Mouse (Mus musculus) MEL (cell line): ENCODE results near the gene Gm20509. TPM values are rescaled to one million over a fixed set of nuclear protein-coding genes. Genes with fewer than 3 reads are reported as not detected.
A peak's percentile ranks its signal among the peaks of the same experiment; 100 is the strongest.
"Not testable (repeated sequence)": the region's sequence is repeated elsewhere in the genome, so short reads cannot be mapped to it uniquely, and the experiment has no call there.

ENCODE experiments used
- DNase-seq: peaks from one replicate; pipeline ENCODE4 v3.0.0; 2011; ENCODE audit warnings: low read depth, low spot score
- H3K27ac ChIP-seq: 2 replicates; pipeline ENCODE4 v1.5.1; 2012; ENCODE audit warnings: low read depth, mild to moderate bottlenecking, control low read depth, low read length, moderate library complexity; ENCODE audit not compliant: control insufficient read depth
- H3K27me3 ChIP-seq, 2 experiments: fragments of 150-350 bp in 1 of 2; sonication (generic) in 1 of 2; 2 replicates each; pipeline ENCODE4 v1.6.1; 2012; ENCODE audit warnings: low read length in 2 of 2, mild to moderate bottlenecking in 2 of 2, improper control_type of control experiment in 1 of 2, moderate library complexity in 1 of 2; ENCODE audit not compliant: insufficient read depth in 2 of 2, control insufficient read depth in 1 of 2
- H3K36me3 ChIP-seq, 2 experiments: 2 replicates each; pipeline ENCODE4 v1.6.1; 2012 to 2014; ENCODE audit warnings: low read length in 2 of 2, improper control_type of control experiment in 1 of 2, inconsistent platforms in 1 of 2, mild to moderate bottlenecking in 1 of 2; ENCODE audit not compliant: insufficient read depth in 2 of 2, control insufficient read depth in 1 of 2
- H3K4me1 ChIP-seq, 2 experiments: fragments of 150-350 bp in 1 of 2; sonication (generic) in 1 of 2; 2 replicates each; pipeline ENCODE4 v1.6.1; 2012; ENCODE audit warnings: low read length in 2 of 2, improper control_type of control experiment in 1 of 2, mild to moderate bottlenecking in 1 of 2; ENCODE audit not compliant: insufficient read depth in 2 of 2, control insufficient read depth in 1 of 2
- H3K4me3 ChIP-seq, 2 experiments: fragments of 150-350 bp in 1 of 2; sonication (generic) in 1 of 2; 2 replicates each; pipeline ENCODE4 v1.5.1; 2012; ENCODE audit warnings: low read depth in 2 of 2, low read length in 2 of 2, mild to moderate bottlenecking in 2 of 2, moderate library complexity in 2 of 2, control low read depth in 1 of 2, improper control_type of control experiment in 1 of 2; ENCODE audit not compliant: control insufficient read depth in 1 of 2, insufficient read depth in 1 of 2
- H3K79me2 ChIP-seq: 2 replicates; pipeline ENCODE4 v1.6.1; 2012; ENCODE audit warnings: mild to moderate bottlenecking, low read length, moderate library complexity; ENCODE audit not compliant: control insufficient read depth, poor library complexity, insufficient read depth
- H3K9ac ChIP-seq: 2 replicates; pipeline ENCODE4 v1.6.1; 2012; ENCODE audit warnings: low read depth, mild to moderate bottlenecking, control low read depth, low read length, moderate library complexity; ENCODE audit not compliant: control insufficient read depth, poor library complexity, severe bottlenecking
- H3K9me3 ChIP-seq: fragments of 150-350 bp; sonication (generic); replicated peaks from 2 replicates; pipeline ENCODE4 v1.6.1; 2012; ENCODE audit warnings: mild to moderate bottlenecking, low read length, improper control_type of control experiment, moderate library complexity; ENCODE audit not compliant: insufficient read depth
- BHLHE40 ChIP-seq: IDR thresholded peaks from 2 replicates; pipeline ENCODE4 v1.6.1; 2012; ENCODE audit warnings: low read depth, mild to moderate bottlenecking, inconsistent platforms, low read length, improper control_type of control experiment, borderline replicate concordance
- CTCF ChIP-seq, 3 experiments: IDR thresholded peaks in 2 of 3; conservative IDR thresholded peaks in 1 of 3; 2 replicates each; pipeline ENCODE4 v1.5.1; 2011 to 2012; ENCODE audit warnings: low read length in 3 of 3, low read depth in 2 of 3, mild to moderate bottlenecking in 2 of 3, improper control_type of control experiment in 1 of 3, inconsistent platforms in 1 of 3, mixed read lengths in 1 of 3, moderate library complexity in 1 of 3; ENCODE audit not compliant: control insufficient read depth in 1 of 3, insufficient read depth in 1 of 3, poor library complexity in 1 of 3, severe bottlenecking in 1 of 3
- EP300 ChIP-seq, 2 experiments: IDR thresholded peaks; 2 replicates each; pipeline ENCODE4 v1.6.1; 2011; ENCODE audit warnings: improper control_type of control experiment in 2 of 2, low read length in 2 of 2, low read depth in 1 of 2, mild to moderate bottlenecking in 1 of 2
- HCFC1 ChIP-seq: IDR thresholded peaks from 2 replicates; pipeline ENCODE4 v1.6.1; 2012; ENCODE audit warnings: low read depth, mild to moderate bottlenecking, inconsistent platforms, low read length, improper control_type of control experiment, moderate library complexity
- JUND ChIP-seq: IDR thresholded peaks from 2 replicates; pipeline ENCODE4 v1.6.1; 2011; ENCODE audit warnings: low read depth, mild to moderate bottlenecking, improper control_type of control experiment, low read length
- KAT2A ChIP-seq: conservative IDR thresholded peaks from 2 replicates; pipeline ENCODE4 v1.6.1; 2012; ENCODE audit warnings: low read depth, low read length, improper control_type of control experiment, inconsistent platforms
- MEF2A ChIP-seq: IDR thresholded peaks from 2 replicates; pipeline ENCODE4 v1.6.1; 2014; ENCODE audit warnings: low read depth, mild to moderate bottlenecking, inconsistent platforms, low read length, improper control_type of control experiment; ENCODE audit not compliant: poor library complexity, insufficient replicate concordance, severe bottlenecking; ENCODE audit errors: extremely low read depth
- MXI1 ChIP-seq: IDR thresholded peaks from 2 replicates; pipeline ENCODE4 v1.6.1; 2011; ENCODE audit warnings: mild to moderate bottlenecking, low read depth, low read length, improper control_type of control experiment
- MYC ChIP-seq: IDR thresholded peaks from 2 replicates; pipeline ENCODE4 v1.6.1; 2011; ENCODE audit warnings: low read depth, mild to moderate bottlenecking, low read length, improper control_type of control experiment, moderate library complexity
- NELFE ChIP-seq: IDR thresholded peaks from 2 replicates; pipeline ENCODE4 v1.6.1; 2011; ENCODE audit warnings: low read depth, low read length, improper control_type of control experiment
- POLR2A ChIP-seq, 2 experiments: IDR thresholded peaks; 2 replicates each; pipeline ENCODE4 v1.6.1; 2011 to 2012; ENCODE audit warnings: low read length in 2 of 2, mild to moderate bottlenecking in 2 of 2, control low read depth in 1 of 2, improper control_type of control experiment in 1 of 2, low read depth in 1 of 2, moderate library complexity in 1 of 2; ENCODE audit not compliant: control insufficient read depth in 1 of 2, insufficient read depth in 1 of 2, poor library complexity in 1 of 2
- POLR2AphosphoS2 ChIP-seq: IDR thresholded peaks from 2 replicates; pipeline ENCODE4 v1.6.1; 2011; ENCODE audit warnings: low read length, improper control_type of control experiment
- POLR2AphosphoS5 ChIP-seq: IDR thresholded peaks from 2 replicates; pipeline ENCODE4 v1.6.1; 2012; ENCODE audit warnings: low read depth, borderline replicate concordance, mild to moderate bottlenecking, inconsistent platforms, low read length, moderate library complexity, mixed read lengths
- RCOR1 ChIP-seq: IDR thresholded peaks from 2 replicates; pipeline ENCODE4 v1.6.1; 2012; ENCODE audit warnings: low read depth, mild to moderate bottlenecking, inconsistent platforms, low read length, improper control_type of control experiment
- SIN3A ChIP-seq: IDR thresholded peaks from 2 replicates; pipeline ENCODE4 v1.6.1; 2012; ENCODE audit warnings: low read length, improper control_type of control experiment, inconsistent platforms
- TAL1 ChIP-seq: IDR thresholded peaks from 2 replicates; pipeline ENCODE4 v1.6.1; 2012; ENCODE audit warnings: mild to moderate bottlenecking, inconsistent platforms, low read length, moderate library complexity, mixed read lengths
- TCF12 ChIP-seq: IDR thresholded peaks from 2 replicates; pipeline ENCODE4 v1.6.1; 2014; ENCODE audit warnings: low read depth, mild to moderate bottlenecking, inconsistent platforms, low read length, improper control_type of control experiment, moderate library complexity
- USF2 ChIP-seq, 2 experiments: IDR thresholded peaks; 2 replicates each; pipeline ENCODE4 v1.6.1; 2011 to 2012; ENCODE audit warnings: improper control_type of control experiment in 2 of 2, low read length in 2 of 2, borderline replicate concordance in 1 of 2, inconsistent platforms in 1 of 2, low read depth in 1 of 2, mild to moderate bottlenecking in 1 of 2; ENCODE audit not compliant: insufficient read depth in 1 of 2
- ZC3H11A ChIP-seq: IDR thresholded peaks from 2 replicates; pipeline ENCODE4 v1.6.1; 2012; ENCODE audit warnings: low read depth, mild to moderate bottlenecking, inconsistent platforms, low read length, improper control_type of control experiment
- ZKSCAN1 ChIP-seq: IDR thresholded peaks from 2 replicates; pipeline ENCODE4 v1.6.1; 2012; ENCODE audit warnings: low read depth, mild to moderate bottlenecking, inconsistent platforms, low read length, improper control_type of control experiment, moderate library complexity
- ZNF384 ChIP-seq: IDR thresholded peaks from 2 replicates; pipeline ENCODE4 v1.6.1; 2012; ENCODE audit warnings: low read depth, mild to moderate bottlenecking, inconsistent platforms, low read length, improper control_type of control experiment
- polyA plus RNA-seq, 2 experiments: library from polyadenylated mRNA; stranded (reverse) in 1 of 2; unstranded in 1 of 2; fragments of >175 nt in 1 of 2; fragments of >200 nt in 1 of 2; gene quantifications; 2 replicates each; pipeline versions ENCODE4 v1.2.1 to v1.2.4; 2012; ENCODE audit warnings: low replicate concordance in 2 of 2, low read depth in 1 of 2; ENCODE audit not compliant: insufficient read length in 2 of 2, insufficient read depth in 1 of 2, missing spikeins in 1 of 2
- total RNA-seq: library from RNA; depleted of rRNA; stranded (reverse); fragments of 300-350 nt; gene quantifications from 2 replicates; pipeline ENCODE4 v1.2.3, GENCODE M21; 2012

The Gm20509 gene
- total and polyA plus RNA-seq, 3 experiments = not detected

DNA sequence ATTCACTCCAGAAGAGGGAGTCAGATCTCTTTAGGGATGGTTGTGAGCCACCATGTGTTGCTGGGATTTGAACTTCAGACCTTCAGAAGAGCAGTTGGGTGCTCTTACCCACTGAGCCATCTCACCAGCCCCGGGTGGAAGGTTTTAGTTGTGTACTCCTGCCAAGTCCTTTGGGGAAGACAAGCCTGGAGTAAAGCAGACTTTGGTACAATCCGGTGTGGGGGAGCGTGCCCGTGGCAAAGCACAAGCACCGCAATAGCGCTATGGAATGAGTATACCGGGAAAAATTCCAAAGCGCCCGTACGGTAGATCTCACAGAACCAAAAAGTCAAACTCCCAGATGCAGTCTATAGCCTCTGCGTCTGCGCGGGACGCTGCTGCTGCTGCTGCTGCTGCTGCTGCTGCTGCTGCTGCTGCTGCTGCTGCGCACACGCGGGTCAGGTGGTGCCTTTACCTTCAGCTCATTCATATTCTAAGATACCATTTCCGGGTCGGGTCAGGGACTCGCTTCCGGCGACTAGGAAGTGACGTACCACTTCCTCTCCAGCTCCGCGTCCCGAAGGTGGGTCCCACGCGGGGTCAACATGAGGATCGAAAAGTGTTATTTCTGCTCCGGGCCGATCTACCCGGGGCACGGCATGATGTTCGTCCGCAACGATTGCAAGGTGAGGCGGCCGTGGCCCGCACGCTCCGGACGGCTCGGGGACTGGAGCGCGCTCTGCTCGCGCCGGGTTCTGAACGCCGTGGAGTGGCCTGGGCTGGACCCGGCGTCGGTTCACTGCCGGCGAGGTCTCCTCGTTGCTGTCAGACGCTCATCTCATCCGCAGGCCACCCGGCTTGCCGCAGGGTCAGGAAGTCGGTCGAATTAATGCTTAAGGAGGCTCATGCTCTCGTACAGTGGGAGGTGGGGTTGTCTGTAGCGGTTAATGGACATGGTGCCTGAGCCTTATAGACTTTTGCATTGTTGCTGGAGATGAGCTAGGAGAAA is 10.9 kb downstream of the Gm20509 start, which contains the start of gene Rsl24d1 (continued):
- peak; percentile 60 to 82; a peak in 3 of 4 replicates for TF ChIP-seq POLR2A (IDR thresholded peaks at IDR 0.05; ENCODE audit: control insufficient read depth in 1 of 2, insufficient read depth in 1 of 2, low read depth in 1 of 2, low read length in 2 of 2, poor library complexity in 1 of 2)
- TF ChIP-seq USF2 (IDR thresholded peaks at IDR 0.05; ENCODE audit: borderline replicate concordance in 1 of 2, insufficient read depth in 1 of 2, low read depth in 1 of 2, low read length in 2 of 2) = no peak
- TF ChIP-seq ZC3H11A = no peak
- TF ChIP-seq HCFC1 = peak; percentile 91
- no peak for TF ChIP-seq TAL1
- TF ChIP-seq NELFE = peak; percentile 91
- peak; percentile 60; the same call in 1 of the 2 replicates for TF ChIP-seq POLR2AphosphoS2
- no peak for TF ChIP-seq MEF2A
- no peak for TF ChIP-seq JUND
- peak; percentile 80 for TF ChIP-seq KAT2A
- TF ChIP-seq MYC = peak; percentile 92
- TF ChIP-seq SIN3A = peak; percentile 94
- no peak for TF ChIP-seq BHLHE40
- no peak for TF ChIP-seq ZKSCAN1

DNA sequence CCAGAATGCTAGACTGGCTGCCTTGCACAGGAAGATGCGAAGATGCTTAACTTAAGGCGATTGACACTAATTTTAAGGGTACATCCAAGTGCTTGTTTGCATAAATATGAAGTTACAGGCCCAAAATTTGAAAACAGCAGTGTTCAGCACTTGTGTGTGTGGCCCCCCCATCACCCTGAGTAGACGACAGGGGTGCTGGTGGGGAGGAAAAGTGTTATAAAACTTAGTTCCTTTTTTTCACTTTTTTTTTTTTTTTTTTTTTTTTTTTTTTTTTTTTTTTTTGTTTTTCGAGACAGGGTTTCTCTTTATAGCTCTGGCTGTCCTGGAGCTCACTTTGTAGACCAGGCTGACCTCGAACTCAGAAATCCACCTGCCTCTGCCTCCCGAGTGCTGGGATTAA is 14.4 kb downstream of the Gm20509 start:
- H3K4me3 ChIP-seq, H3K27me3 ChIP-seq, H3K27ac ChIP-seq, H3K9ac ChIP-seq, H3K4me1 ChIP-seq, H3K9me3 ChIP-seq: not testable (repeated sequence)
- peak; percentile 80 for TF ChIP-seq ZNF384
- Histone ChIP-seq H3K36me3 (peaks cover 14 to 21% of the 10 kb centered on the region in 2 experiments), H3K79me2 (peaks cover 29% of the 10 kb centered on the region)
- peak; percentile 18 for DNase-seq

DNA sequence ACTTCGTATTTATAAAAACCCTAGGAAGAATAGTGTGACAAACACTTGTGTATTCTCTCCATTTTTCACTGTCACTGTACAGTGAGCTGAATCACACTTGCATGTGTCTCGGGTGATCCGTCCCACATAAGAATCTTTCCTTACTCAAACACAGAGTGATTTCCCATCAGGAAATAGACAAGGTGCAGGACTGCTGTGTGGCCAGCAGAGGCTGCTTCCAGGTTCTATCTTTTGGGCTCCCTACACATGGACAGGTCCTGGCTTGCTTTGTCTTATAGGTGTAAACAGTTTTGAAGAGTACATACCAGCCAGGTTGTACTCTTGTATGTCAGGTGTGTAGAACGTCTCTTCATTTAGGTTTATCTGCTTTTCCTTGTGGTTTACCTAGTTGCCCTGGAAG is 15.7 kb downstream of the Gm20509 start:
- no peaks in the 10 kb centered on the region for H3K27me3 ChIP-seq
- TF ChIP-seq RCOR1 = no peak
- TF ChIP-seq EP300 (IDR thresholded peaks at IDR 0.05; ENCODE audit: low read depth in 1 of 2, low read length in 2 of 2) = no peak
- TF ChIP-seq TCF12 = no peak
- no peak for TF ChIP-seq MXI1
- TF ChIP-seq POLR2AphosphoS5 = no peak
- peak; percentile 2 to 24 (median 7); a peak in 3 of 6 replicates for TF ChIP-seq CTCF (IDR thresholded peaks at IDR 0.05 in 2 of 3, conservative IDR thresholded peaks at IDR 0.05 in 1 of 3; ENCODE audit: control insufficient read depth in 1 of 3, insufficient read depth in 1 of 3, low read depth in 2 of 3, low read length in 3 of 3, poor library complexity in 1 of 3, severe bottlenecking in 1 of 3)
- peak; percentile 29 for DNase-seq

More for the DNA sequence above, 15.7 kb downstream of the Gm20509 start:
- Histone ChIP-seq H3K9ac (no peak overlapping the region), H3K27ac (no peak overlapping the region), H3K4me1 (peaks cover 0 to 6% of the 10 kb centered on the region in 2 experiments; a peak in 2 of 4 replicates), H3K36me3 (peaks cover 12 to 25% of the 10 kb centered on the region in 2 experiments), H3K79me2 (peaks cover 27% of the 10 kb centered on the region), H3K4me3 (no peak overlapping the region), H3K9me3 (no peaks in the 10 kb centered on the region)
